Mouse (Mus musculus) layer of hippocampus, adult 8-10 months (tissue): ENCODE measurements around the gene Cd2ap. TPM values are rescaled to one million over a fixed set of nuclear protein-coding genes. Genes with fewer than 3 reads are reported as not detected.
"Not testable (repeated sequence)": the region's sequence is repeated elsewhere in the genome, so short reads cannot be mapped to it uniquely, and the experiment has no call there.

Experiments used
- DNase-seq, 2 experiments: peaks; one replicate each; pipeline ENCODE4 v3.0.0; 2022; ENCODE audit warnings: low spot score in 2 of 2
- total RNA-seq, 4 experiments: library from RNA; stranded (reverse); gene quantifications; 2 replicates each; pipeline ENCODE4 v1.2.4; 2022

Cd2ap gene
- total RNA-seq: 10 to 100 TPM; 18.9 to 26.5 (median 24.4) TPM

- DNase-seq: peak; percentile 90 to 95
Observed at GRCm38 (mm10) chr17:42876001-42876903, at the start of gene Cd2ap. TSS of gene Cd2ap (minus strand) at chr17:42876665.

- DNase-seq: no peak
Observed at GRCm38 (mm10) chr17:42924731-42925130, 48.3 kb upstream of the Cd2ap start.

GRCm38 (mm10) chr17:42918810-42919209, 42.3 kb upstream of the Cd2ap start:
- DNase-seq: no peak

- no peak for DNase-seq
Observed at GRCm38 (mm10) chr17:42914726-42915125, 38.3 kb upstream of the Cd2ap start.

GRCm38 (mm10) chr17:42912193-42912592, 35.7 kb upstream of the Cd2ap start:
- DNase-seq: no peak

GRCm38 (mm10) chr17:42910476-42910875, 34.0 kb upstream of the Cd2ap start:
- no peak for DNase-seq

- DNase-seq: no peak
Observed at GRCm38 (mm10) chr17:42909376-42909775, 32.9 kb upstream of the Cd2ap start.

- DNase-seq: no peak
Observed at GRCm38 (mm10) chr17:42908744-42909370, 32.4 kb upstream of the Cd2ap start.

GRCm38 (mm10) chr17:42908136-42908535, 31.7 kb upstream of the Cd2ap start:
- DNase-seq: no peak

- DNase-seq: not testable (repeated sequence)
Observed at GRCm38 (mm10) chr17:42906456-42906855, 30.0 kb upstream of the Cd2ap start.

- DNase-seq: no peak
Observed at GRCm38 (mm10) chr17:42905919-42906318, 29.5 kb upstream of the Cd2ap start.

GRCm38 (mm10) chr17:42900795-42901194, 24.3 kb upstream of the Cd2ap start:
- no peak for DNase-seq

GRCm38 (mm10) chr17:42887282-42887707, 10.8 kb upstream of the Cd2ap start:
- DNase-seq: no peak

- DNase-seq: no peak
Observed at GRCm38 (mm10) chr17:42885091-42885501, 8.6 kb upstream of the Cd2ap start.

- DNase-seq: no peak
Observed at GRCm38 (mm10) chr17:42884382-42884781, 7.9 kb upstream of the Cd2ap start.

GRCm38 (mm10) chr17:42883769-42884168, 7.3 kb upstream of the Cd2ap start:
- DNase-seq: no peak

GRCm38 (mm10) chr17:42883315-42883714, 6.8 kb upstream of the Cd2ap start:
- no peak for DNase-seq

GRCm38 (mm10) chr17:42882873-42883272, 6.4 kb upstream of the Cd2ap start:
- no peak for DNase-seq

- DNase-seq: no peak
Observed at GRCm38 (mm10) chr17:42876904-42877425, 500 bp upstream of the Cd2ap start.

GRCm38 (mm10) chr17:42875571-42876000, 879 bp downstream of the Cd2ap start:
- DNase-seq: no peak

GRCm38 (mm10) chr17:42875015-42875414, 1.4 kb downstream of the Cd2ap start:
- no peak for DNase-seq

GRCm38 (mm10) chr17:42870465-42870864, 6.0 kb downstream of the Cd2ap start:
- DNase-seq: no peak
